Mouse (Mus musculus) urinary bladder, adult 2 months (tissue): Measurements from ENCODE around the gene Shroom3. TPM values are rescaled to one million over a fixed set of nuclear protein-coding genes. Genes with fewer than 3 reads are reported as not detected.

Experiments used
- DNase-seq: peaks from one replicate; pipeline ENCODE4 v3.0.0; 2022; ENCODE audit warnings: low spot score
- polyA plus RNA-seq: library from polyadenylated mRNA; depleted of rRNA; stranded (reverse); fragments of >200 nt; gene quantifications from 2 replicates; pipeline ENCODE4 v1.2.3, GENCODE M21; 2012; rRNA removed

Shroom3 gene
- 26.5 and 37.7 TPM in 2 replicates for polyA plus RNA-seq

GRCm38 (mm10) chr5:92683351-92683807 lies at the start of gene Shroom3:
Gene Shroom3, plus strand, starts transcription at chr5:92683435.
- DNase-seq = no peak

- DNase-seq = no peak
Observed at GRCm38 (mm10) chr5:92633526-92633925, 49.7 kb upstream of the Shroom3 start.

GRCm38 (mm10) chr5:92634916-92635315 lies 48.3 kb upstream of the Shroom3 start:
- no peak for DNase-seq

- DNase-seq = no peak
Observed at GRCm38 (mm10) chr5:92635891-92636290, 47.3 kb upstream of the Shroom3 start.

GRCm38 (mm10) chr5:92640861-92641260 lies 42.4 kb upstream of the Shroom3 start:
- DNase-seq = no peak

- peak; percentile 28 for DNase-seq
Observed at GRCm38 (mm10) chr5:92656256-92656655, 27.0 kb upstream of the Shroom3 start.

GRCm38 (mm10) chr5:92664321-92664720 lies 18.9 kb upstream of the Shroom3 start:
- DNase-seq = no peak

GRCm38 (mm10) chr5:92666860-92667259 lies 16.4 kb upstream of the Shroom3 start:
- no peak for DNase-seq

GRCm38 (mm10) chr5:92674859-92675573 lies 8.2 kb upstream of the Shroom3 start, which contains the start of gene Ccdc158:
Gene Ccdc158, minus strand, starts transcription at chr5:92675271.
- DNase-seq = peak; percentile 40

- no peak for DNase-seq
Observed at GRCm38 (mm10) chr5:92675574-92675920, 7.7 kb upstream of the Shroom3 start.

- no peak for DNase-seq
Observed at GRCm38 (mm10) chr5:92679441-92679840, 3.8 kb upstream of the Shroom3 start.

GRCm38 (mm10) chr5:92681861-92682260 lies 1.4 kb upstream of the Shroom3 start:
- DNase-seq = no peak

GRCm38 (mm10) chr5:92682621-92683348 lies 450 bp upstream of the Shroom3 start:
- DNase-seq = no peak

GRCm38 (mm10) chr5:92683871-92684475 lies 738 bp downstream of the Shroom3 start:
- no peak for DNase-seq

GRCm38 (mm10) chr5:92684715-92685460 lies 1.7 kb downstream of the Shroom3 start:
- no peak for DNase-seq

GRCm38 (mm10) chr5:92688124-92688523 lies 4.9 kb downstream of the Shroom3 start:
- DNase-seq = no peak

- no peak for DNase-seq
Observed at GRCm38 (mm10) chr5:92688569-92688968, 5.3 kb downstream of the Shroom3 start.

GRCm38 (mm10) chr5:92692206-92693007 lies 9.2 kb downstream of the Shroom3 start:
- DNase-seq = no peak

GRCm38 (mm10) chr5:92693744-92694143 lies 10.5 kb downstream of the Shroom3 start:
- no peak for DNase-seq

GRCm38 (mm10) chr5:92694316-92694995 lies 11.2 kb downstream of the Shroom3 start:
- no peak for DNase-seq
